Mouse (Mus musculus) C2C12 (cell line): ENCODE data around the gene Stard13. TPM values are rescaled to one million over a fixed set of nuclear protein-coding genes. Genes with fewer than 3 reads are reported as not detected.

Experiments used
- H3K27me3 ChIP-seq: one replicate; pipeline ENCODE4 v1.6.1; 2011; ENCODE audit not compliant: control insufficient read depth, insufficient read depth, insufficient read length
- H3K36me3 ChIP-seq: one replicate; pipeline ENCODE4 v1.6.1; 2011; ENCODE audit not compliant: control insufficient read depth, insufficient read depth
- H3K4me3 ChIP-seq: one replicate; pipeline ENCODE4 v1.5.1; 2011; ENCODE audit warnings: mild to moderate bottlenecking, control low read depth; ENCODE audit not compliant: poor library complexity, insufficient read depth, severe bottlenecking
- H3K79me2 ChIP-seq: one replicate; pipeline ENCODE4 v1.6.1; 2011; ENCODE audit not compliant: control insufficient read depth, insufficient read depth
- H3K79me3 ChIP-seq: one replicate; pipeline ENCODE4 v1.6.1; 2011; ENCODE audit warnings: low read depth, control low read depth
- H3ac ChIP-seq: one replicate; pipeline ENCODE3; 2011; ENCODE audit warnings: low read depth; ENCODE audit not compliant: control insufficient read depth, insufficient read length
- CEBPB ChIP-seq: IDR thresholded peaks from one replicate; pipeline ENCODE4 v1.6.1; 2011; ENCODE audit warnings: low read depth, mild to moderate bottlenecking, control low read depth, moderate library complexity
- CTCF ChIP-seq: IDR thresholded peaks from one replicate; pipeline ENCODE4 v1.5.1; 2011; ENCODE audit not compliant: control insufficient read depth, insufficient read depth, insufficient read length
- FOSL1 ChIP-seq: IDR thresholded peaks from one replicate; pipeline ENCODE4 v1.8.0; 2011; ENCODE audit warnings: mild to moderate bottlenecking, low read length; ENCODE audit not compliant: poor library complexity, insufficient read depth, severe bottlenecking
- MAX ChIP-seq: IDR thresholded peaks from one replicate; pipeline ENCODE4 v1.6.1; 2011; ENCODE audit warnings: mild to moderate bottlenecking, control low read depth
- MYOD1 ChIP-seq: IDR thresholded peaks from one replicate; pipeline ENCODE4 v1.6.1; 2011; ENCODE audit warnings: low read depth; ENCODE audit not compliant: control insufficient read depth, insufficient read length
- MYOG ChIP-seq: IDR thresholded peaks from one replicate; pipeline ENCODE4 v1.6.1; 2011; ENCODE audit not compliant: control insufficient read depth, insufficient read length; ENCODE audit errors: extremely low read depth
- USF1 ChIP-seq: IDR thresholded peaks from one replicate; pipeline ENCODE4 v1.6.1; 2011; ENCODE audit warnings: low read depth, mild to moderate bottlenecking, control low read depth, moderate library complexity
- polyA plus RNA-seq: library from polyadenylated mRNA; unstranded; fragments of >200 nt; fragmentation: generic; extraction: Trizol; gene quantifications from one replicate; pipeline ENCODE4 v1.2.1, GENCODE M21; 2012; ENCODE audit warnings: missing spikeins

Gene Stard13
- polyA plus RNA-seq, 1 experiment = 6.6 TPM

GRCm38 (mm10) chr5:151104354-151105053 lies 129.1 kb downstream of the Stard13 start:
- Histone ChIP-seq H3ac (no peak overlapping the region), H3K79me3 (peaks cover 21% of the 10 kb centered on the region), H3K36me3 (peaks cover 9% of the 10 kb centered on the region), H3K27me3 (no peaks in the 10 kb centered on the region), H3K4me3 (no peak overlapping the region), H3K79me2 (peaks cover 85% of the 10 kb centered on the region)
- TF ChIP-seq MYOG (no peak), MYOD1 (no peak), FOSL1 (no peak), USF1 (peak; percentile 57)

GRCm38 (mm10) chr5:151103284-151103683 lies 130.4 kb downstream of the Stard13 start:
- Histone ChIP-seq H3K27me3 (no peaks in the 10 kb centered on the region), H3K4me3 (no peak overlapping the region), H3K79me3 (peaks cover 13% of the 10 kb centered on the region), H3K36me3 (peaks cover 14% of the 10 kb centered on the region), H3K79me2 (peaks cover 86% of the 10 kb centered on the region), H3ac (no peak overlapping the region)
- TF ChIP-seq MYOG (no peak), USF1 (no peak), CEBPB (no peak), MYOD1 (no peak), CTCF (no peak), MAX (no peak), FOSL1 (no peak)

GRCm38 (mm10) chr5:151102262-151102661 lies 131.4 kb downstream of the Stard13 start:
- no peak for TF ChIP-seq USF1
- TF ChIP-seq MAX = no peak
- TF ChIP-seq CTCF = no peak
- TF ChIP-seq MYOD1 = no peak
- TF ChIP-seq MYOG = no peak
- TF ChIP-seq FOSL1 = no peak
- no peak for TF ChIP-seq CEBPB
- H3K4me3 ChIP-seq = no peak overlapping the region
- H3ac ChIP-seq = no peak overlapping the region
- peaks cover 16% of the 10 kb centered on the region for H3K79me3 ChIP-seq
- H3K79me2 ChIP-seq = peaks cover 86% of the 10 kb centered on the region
- peaks cover 17% of the 10 kb centered on the region for H3K36me3 ChIP-seq
- no peaks in the 10 kb centered on the region for H3K27me3 ChIP-seq

GRCm38 (mm10) chr5:151096012-151096411 lies 137.6 kb downstream of the Stard13 start:
- H3K79me2 ChIP-seq = peaks cover 44% of the 10 kb centered on the region
- TF ChIP-seq CTCF (no peak), MYOD1 (no peak), MAX (no peak), FOSL1 (no peak), CEBPB (no peak), MYOG (no peak), USF1 (no peak)
- no peak overlapping the region for H3ac ChIP-seq
- H3K36me3 ChIP-seq = peaks cover 38% of the 10 kb centered on the region
- no peaks in the 10 kb centered on the region for H3K27me3 ChIP-seq
- H3K79me3 ChIP-seq = peaks cover 7% of the 10 kb centered on the region
- no peak overlapping the region for H3K4me3 ChIP-seq

GRCm38 (mm10) chr5:151092886-151093665 lies 140.6 kb downstream of the Stard13 start:
- H3ac ChIP-seq = no peak overlapping the region
- H3K79me2 ChIP-seq = peaks cover 16% of the 10 kb centered on the region
- no peak overlapping the region for H3K4me3 ChIP-seq
- peaks cover 49% of the 10 kb centered on the region for H3K36me3 ChIP-seq
- H3K27me3 ChIP-seq = no peaks in the 10 kb centered on the region
- H3K79me3 ChIP-seq = peaks cover 8% of the 10 kb centered on the region
- TF ChIP-seq MYOD1 = no peak
- TF ChIP-seq MYOG = no peak
- TF ChIP-seq CEBPB = no peak
